Comparison of ENCODE assay signal across 34 mouse cellular contexts in the genomic region with DNA sequence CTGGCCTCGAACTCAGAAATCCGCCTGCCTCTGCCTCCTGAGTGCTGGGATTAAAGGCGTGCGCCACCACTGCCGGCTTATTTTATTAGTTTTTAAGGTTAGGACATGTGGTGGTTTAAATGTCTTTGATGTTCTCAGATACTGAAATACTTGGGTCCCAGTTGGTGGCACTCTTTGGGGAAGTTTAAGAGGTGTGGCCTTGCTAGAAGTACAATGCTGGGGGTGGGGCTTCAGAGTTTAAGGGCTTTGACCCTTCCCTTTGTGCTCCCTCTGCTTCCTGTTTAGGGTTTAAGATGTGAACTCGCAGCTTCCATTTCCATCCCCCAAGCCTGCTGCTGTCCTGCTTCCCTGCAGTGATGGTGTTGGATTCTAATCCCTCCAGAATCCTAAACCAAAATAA. TPM values are rescaled to one million over a fixed set of nuclear protein-coding genes. Genes with fewer than 3 reads are reported as not detected.
"Had no signal": no experiment of that assay in that cellular context is flagged by ENCODE, and none has a peak within 500 bp of the region (broad histone marks: within the 10 kb centered on the region; RNA-seq: fewer than 3 reads in every experiment).

No protein-coding gene starts in this region.

- H3K9me3 ChIP-seq: heart, embryonic 13.5 days; heart, embryonic 15.5 days; hindbrain, embryonic 13.5 days; hindbrain, embryonic 15.5 days; intestine, embryonic 15.5 days; limb, embryonic 10.5 days; liver, embryonic 13.5 days; liver, embryonic 15.5 days had no signal

- H3K27ac ChIP-seq: heart, embryonic 13.5 days; heart, embryonic 15.5 days; hindbrain, embryonic 15.5 days; intestine, embryonic 15.5 days; kidney, postnatal 0 days; layer of hippocampus, adult 2 months; left cerebral cortex, adult 2 months; limb, embryonic 10.5 days; limb, embryonic 12.5 days; liver, embryonic 13.5 days; liver, embryonic 15.5 days had no signal

- DNase-seq: gastrocnemius, postnatal 14 days; gastrocnemius, postnatal 36 days; heart, adult 18-20 months; heart, postnatal 14 days; heart, postnatal 36 days; kidney, adult 18-20 months; kidney, adult 8-10 months; kidney, postnatal 25 days; kidney, postnatal 4 days; liver; liver, embryonic 13.5 days had no signal

- H3K36me3 ChIP-seq: heart, embryonic 13.5 days; heart, embryonic 15.5 days; hindbrain, embryonic 15.5 days; intestine, embryonic 15.5 days; limb, embryonic 12.5 days; liver, embryonic 15.5 days had no signal

- H3K9ac ChIP-seq: heart, embryonic 13.5 days; heart, embryonic 15.5 days; hindbrain, embryonic 13.5 days; hindbrain, embryonic 15.5 days; intestine, embryonic 15.5 days; limb, embryonic 12.5 days; liver, embryonic 13.5 days; liver, embryonic 15.5 days had no signal

- H3K4me3 ChIP-seq: heart, embryonic 13.5 days; heart, embryonic 15.5 days; hindbrain, embryonic 13.5 days; hindbrain, embryonic 15.5 days; intestine, embryonic 15.5 days; layer of hippocampus, adult 2 months; left cerebral cortex, adult 2 months; limb, embryonic 10.5 days; limb, embryonic 12.5 days; liver, embryonic 13.5 days; liver, embryonic 15.5 days had no signal

- H3K27me3 ChIP-seq: heart, embryonic 13.5 days; heart, embryonic 15.5 days; hindbrain, embryonic 15.5 days; intestine, embryonic 15.5 days; limb, embryonic 12.5 days; liver, embryonic 13.5 days; liver, embryonic 15.5 days had no signal

- ATAC-seq: inflammation-experienced regulatory T-cells, adult 6 months; intestine, postnatal 0 days had no signal

- H3K4me2 ChIP-seq: heart, embryonic 11.5 days; heart, embryonic 13.5 days; heart, embryonic 15.5 days; hindbrain, embryonic 13.5 days; hindbrain, embryonic 15.5 days; intestine, embryonic 15.5 days; limb, embryonic 12.5 days; liver, embryonic 11.5 days; liver, embryonic 13.5 days; liver, embryonic 15.5 days had no signal

- H3K4me1 ChIP-seq: heart, embryonic 13.5 days; heart, embryonic 15.5 days; hindbrain, embryonic 15.5 days; intestine, embryonic 15.5 days; limb, embryonic 12.5 days; liver, embryonic 15.5 days had no signal

RNA-seq across cellular contexts. Expression of a gene that starts 33.8 kb away (rescaled TPM):
- total RNA-seq: hematopoietic stem cell, adult 5-6 weeks; layer of hippocampus, postnatal 25 days; left cerebral cortex, adult 2 months; left cerebral cortex, postnatal 14 days; left cerebral cortex, postnatal 36 days had no signal
- polyA plus RNA-seq: heart, embryonic 11.5 days; heart, embryonic 13.5 days; heart, embryonic 15.5 days; heart, postnatal 0 days; hindbrain, embryonic 11.5 days; hindbrain, embryonic 13.5 days; inflammation-experienced regulatory T-cells, adult 6 months; intestine, embryonic 15.5 days; intestine, postnatal 0 days; kidney, embryonic 14.5 days; kidney, postnatal 0 days; limb, embryonic 14.5 days; liver, embryonic 11.5 days; liver, embryonic 15.5 days had no signal
